Mouse (Mus musculus) heart, postnatal 4 days (tissue): ENCODE measurements around the gene Plxna2. TPM values are rescaled to one million over a fixed set of nuclear protein-coding genes. Genes with fewer than 3 reads are reported as not detected.

Source experiments
- DNase-seq: peaks from one replicate; pipeline ENCODE4 v3.0.0; 2021
- total RNA-seq, 2 experiments: library from RNA; stranded (reverse); gene quantifications; 2 replicates each; pipeline ENCODE4 v1.2.3; 2021

The Plxna2 gene
- total RNA-seq, 2 experiments from 2014 or later: 23.7 to 24.7 TPM

- DNase-seq: no peak
Observed at GRCm38 (mm10) chr1:194623641-194624040, 5.6 kb downstream of the Plxna2 start.

DNA sequence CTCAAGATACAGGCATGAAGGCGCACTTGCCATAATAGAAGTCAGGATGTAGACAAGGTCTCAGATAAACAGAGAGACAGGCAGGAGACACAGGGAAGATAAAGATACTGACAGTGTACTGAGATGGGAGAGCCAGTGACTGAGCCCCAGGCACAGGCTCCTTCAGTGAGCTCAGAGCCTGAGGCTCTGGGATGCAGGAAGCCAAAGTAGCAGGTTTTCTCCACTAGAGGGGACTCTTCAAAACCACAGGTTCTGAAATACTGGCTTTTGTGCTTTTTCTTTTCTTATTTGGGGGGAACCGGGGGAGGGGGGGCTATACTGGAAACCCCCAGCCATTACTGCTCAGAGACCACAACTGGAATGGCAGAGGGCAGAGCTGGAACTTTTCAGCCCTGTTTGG is 6.4 kb downstream of the Plxna2 start:
- no peak for DNase-seq

DNA sequence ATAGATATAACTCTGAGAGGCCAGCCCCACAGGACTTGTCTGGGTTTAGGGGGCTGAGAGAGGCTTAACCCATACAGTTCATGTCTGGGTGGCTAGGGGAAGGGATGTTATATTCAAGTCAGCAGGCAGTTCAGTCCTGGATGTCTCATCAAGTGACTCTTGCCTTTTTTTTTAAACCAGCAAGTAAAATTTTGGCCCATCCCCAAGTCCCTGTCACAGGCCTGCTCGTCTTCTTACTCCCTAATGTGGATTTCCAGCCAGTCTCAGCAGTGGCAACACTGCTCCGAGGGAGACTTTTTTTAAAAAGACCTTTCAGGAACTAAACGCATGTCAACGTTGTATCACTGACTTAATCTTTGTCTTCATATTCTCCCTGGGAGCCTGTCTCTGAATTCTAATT is 7.0 kb downstream of the Plxna2 start:
- peak; percentile 29 for DNase-seq

DNA sequence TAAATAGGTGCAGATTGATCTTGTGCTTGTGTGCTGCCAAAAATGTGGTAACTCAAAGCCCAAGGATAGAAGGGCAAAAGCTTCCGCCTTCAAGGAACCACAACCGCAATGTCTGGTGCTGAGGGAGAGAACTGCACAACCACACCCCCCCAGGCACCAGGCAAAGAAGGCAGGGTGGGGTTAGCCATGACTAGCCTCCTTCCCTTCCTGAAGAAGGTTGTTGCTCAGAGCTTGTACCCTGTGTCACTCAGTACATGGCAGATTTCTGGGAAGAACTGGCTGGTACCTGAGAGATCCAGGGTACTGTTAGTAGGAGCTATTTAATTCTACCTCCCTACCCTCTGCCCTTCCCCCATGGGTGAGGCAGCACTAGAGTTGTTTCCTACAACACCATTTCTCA is 8.1 kb downstream of the Plxna2 start:
- no peak for DNase-seq

- DNase-seq: no peak
Observed at GRCm38 (mm10) chr1:194627286-194627685, 9.3 kb downstream of the Plxna2 start.

GRCm38 (mm10) chr1:194629135-194629689 is 11.2 kb downstream of the Plxna2 start:
- DNase-seq: no peak

- no peak for DNase-seq
Observed at GRCm38 (mm10) chr1:194630498-194631056, 12.6 kb downstream of the Plxna2 start.

- DNase-seq: no peak
Observed at GRCm38 (mm10) chr1:194631574-194631973, 13.6 kb downstream of the Plxna2 start.

GRCm38 (mm10) chr1:194632029-194632428 is 14.0 kb downstream of the Plxna2 start:
- no peak for DNase-seq

DNA sequence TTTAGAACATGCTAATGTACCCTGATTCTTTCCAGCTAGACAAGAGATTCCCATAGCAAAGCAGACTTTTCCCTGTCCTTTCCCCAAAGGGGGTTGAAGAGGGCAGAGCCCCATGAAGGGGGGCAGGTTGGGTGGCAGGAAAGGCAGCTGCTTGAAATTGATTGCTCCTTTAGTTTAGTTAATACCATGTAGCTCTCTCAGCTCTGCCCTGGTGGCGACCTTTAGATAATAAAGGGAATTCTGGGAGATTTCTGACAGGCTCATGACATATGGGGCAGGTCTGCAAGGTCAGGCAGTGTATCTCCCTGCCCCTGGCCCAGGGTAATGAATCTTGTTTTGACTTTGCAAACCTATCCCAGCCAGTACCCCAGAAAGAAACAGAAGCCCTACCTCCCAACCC is 17.4 kb downstream of the Plxna2 start:
- no peak for DNase-seq

- no peak for DNase-seq
Observed at GRCm38 (mm10) chr1:194635942-194636341, 17.9 kb downstream of the Plxna2 start.

DNA sequence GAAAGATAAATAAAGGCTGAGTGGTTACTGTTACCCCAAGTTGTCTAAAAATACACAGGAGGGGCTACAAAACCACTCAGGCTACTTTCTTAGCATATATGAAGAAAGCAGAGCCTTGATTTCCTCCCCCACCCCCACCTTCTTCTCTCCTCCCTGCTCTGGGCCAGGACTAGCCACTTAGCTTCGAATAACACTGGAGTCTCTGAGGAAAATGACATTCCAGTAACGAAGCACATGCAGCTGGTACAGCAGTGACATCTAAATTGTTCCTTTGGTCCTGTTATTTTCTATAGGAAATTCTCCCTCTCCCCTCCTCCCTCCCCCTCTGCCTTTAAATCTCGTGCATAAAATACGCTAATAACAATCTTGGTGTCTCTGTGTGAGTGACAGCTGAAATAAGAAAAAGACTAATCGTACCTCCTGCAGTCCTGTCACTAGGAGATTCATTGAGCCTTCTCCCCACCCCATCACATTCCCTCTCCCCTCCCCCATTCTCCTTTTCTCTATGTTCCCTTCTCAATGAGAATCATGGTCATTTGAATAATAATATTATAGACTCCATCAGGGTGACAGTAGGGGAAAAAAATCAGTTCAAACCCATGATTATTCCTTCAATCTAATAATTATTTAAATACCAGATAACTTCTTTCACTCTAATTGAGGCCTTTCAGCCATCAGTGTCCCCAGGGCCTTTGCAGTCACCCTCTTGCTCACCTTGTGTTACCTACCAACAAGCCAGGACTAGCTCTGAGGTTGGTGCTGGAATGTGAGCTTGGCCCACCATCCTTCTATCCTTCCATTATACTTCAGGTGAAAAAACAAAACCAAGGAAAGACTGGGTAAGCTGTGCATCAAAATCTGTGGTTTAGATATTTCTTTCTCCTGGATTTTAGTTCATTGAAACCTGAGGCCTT is 19.6 kb downstream of the Plxna2 start:
- no peak for DNase-seq

GRCm38 (mm10) chr1:194641601-194642301 is 23.7 kb downstream of the Plxna2 start:
- DNase-seq: peak; percentile 36

DNA sequence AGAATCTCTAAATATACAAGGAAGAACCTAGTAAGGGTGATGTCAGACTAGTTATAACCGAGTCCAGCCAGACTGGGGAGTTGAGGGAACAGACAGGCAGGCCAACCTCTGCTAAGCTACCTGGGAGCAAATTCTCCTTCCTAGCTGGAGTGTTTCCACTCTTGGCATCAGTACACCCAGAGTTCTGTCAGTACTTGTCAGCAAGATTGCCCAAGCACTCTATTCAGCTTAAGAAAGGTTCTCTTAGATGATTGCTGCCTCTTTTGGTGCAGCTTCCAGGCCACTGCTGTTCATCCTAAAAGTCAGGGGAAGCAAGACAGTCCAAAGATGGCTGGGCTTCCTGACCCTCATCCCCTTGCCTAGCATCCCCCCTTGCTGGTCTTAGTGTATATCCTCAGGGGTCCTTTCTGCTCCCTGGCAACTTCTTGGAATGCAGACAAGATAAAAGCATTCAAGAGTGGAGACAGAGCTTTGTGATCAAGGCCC is 24.3 kb downstream of the Plxna2 start:
- no peak for DNase-seq

DNA sequence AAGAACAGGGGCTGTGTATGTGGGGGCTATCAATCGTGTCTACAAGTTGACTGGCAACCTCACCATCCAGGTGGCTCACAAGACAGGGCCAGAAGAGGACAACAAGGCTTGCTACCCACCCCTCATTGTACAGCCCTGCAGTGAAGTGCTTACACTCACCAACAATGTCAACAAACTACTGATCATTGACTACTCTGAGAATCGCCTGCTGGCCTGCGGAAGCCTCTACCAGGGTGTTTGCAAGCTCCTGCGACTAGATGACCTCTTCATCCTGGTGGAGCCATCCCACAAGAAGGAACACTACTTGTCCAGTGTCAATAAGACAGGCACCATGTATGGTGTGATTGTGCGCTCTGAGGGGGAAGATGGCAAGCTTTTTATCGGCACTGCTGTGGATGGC is 25.9 kb downstream of the Plxna2 start:
- DNase-seq: no peak

- no peak for DNase-seq
Observed at GRCm38 (mm10) chr1:194645898-194646297, 27.9 kb downstream of the Plxna2 start.

DNA sequence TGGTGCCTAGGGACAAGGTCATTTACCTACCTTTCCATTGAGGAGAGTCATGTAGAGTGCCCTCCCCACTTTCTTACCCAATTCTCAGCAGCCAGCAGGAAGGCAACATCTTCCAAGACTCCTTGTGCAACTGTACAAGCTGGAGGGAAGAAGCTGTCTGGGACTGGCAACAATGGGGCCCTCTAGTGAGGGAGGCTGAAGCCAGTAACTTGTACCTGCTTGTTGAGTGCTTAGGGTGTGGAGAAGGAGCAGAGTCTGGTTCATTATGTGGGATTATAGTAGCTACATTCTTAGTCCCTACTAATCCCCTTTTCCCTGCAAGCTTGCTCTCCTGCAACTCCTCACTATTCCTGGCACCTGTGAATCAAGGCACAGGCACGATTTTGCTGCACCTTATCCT is 32.1 kb downstream of the Plxna2 start:
- DNase-seq: no peak

- no peak for DNase-seq
Observed at GRCm38 (mm10) chr1:194650566-194650965, 32.5 kb downstream of the Plxna2 start.

DNA sequence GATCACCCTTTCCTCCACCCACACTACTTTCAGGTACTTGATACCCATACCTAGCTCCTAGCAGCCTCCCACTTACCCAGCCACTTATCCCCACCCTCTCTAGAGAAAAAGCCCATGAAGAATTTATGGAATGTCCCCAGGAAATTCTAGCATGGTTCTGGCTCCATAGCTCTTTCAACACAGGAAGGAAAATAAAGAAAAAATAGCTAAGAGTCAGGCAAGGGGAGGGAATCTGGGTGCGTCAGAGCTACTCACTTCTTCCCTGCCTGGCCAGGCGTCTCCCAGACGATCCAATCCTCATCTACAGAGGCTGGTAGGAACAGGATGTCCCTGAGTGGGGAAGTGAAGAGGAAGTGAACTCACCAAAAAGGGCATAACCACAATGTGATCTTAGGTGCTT is 34.0 kb downstream of the Plxna2 start:
- peak; percentile 28 for DNase-seq

- DNase-seq: peak; percentile 52
Observed at GRCm38 (mm10) chr1:194658459-194659160, 40.6 kb downstream of the Plxna2 start.

DNA sequence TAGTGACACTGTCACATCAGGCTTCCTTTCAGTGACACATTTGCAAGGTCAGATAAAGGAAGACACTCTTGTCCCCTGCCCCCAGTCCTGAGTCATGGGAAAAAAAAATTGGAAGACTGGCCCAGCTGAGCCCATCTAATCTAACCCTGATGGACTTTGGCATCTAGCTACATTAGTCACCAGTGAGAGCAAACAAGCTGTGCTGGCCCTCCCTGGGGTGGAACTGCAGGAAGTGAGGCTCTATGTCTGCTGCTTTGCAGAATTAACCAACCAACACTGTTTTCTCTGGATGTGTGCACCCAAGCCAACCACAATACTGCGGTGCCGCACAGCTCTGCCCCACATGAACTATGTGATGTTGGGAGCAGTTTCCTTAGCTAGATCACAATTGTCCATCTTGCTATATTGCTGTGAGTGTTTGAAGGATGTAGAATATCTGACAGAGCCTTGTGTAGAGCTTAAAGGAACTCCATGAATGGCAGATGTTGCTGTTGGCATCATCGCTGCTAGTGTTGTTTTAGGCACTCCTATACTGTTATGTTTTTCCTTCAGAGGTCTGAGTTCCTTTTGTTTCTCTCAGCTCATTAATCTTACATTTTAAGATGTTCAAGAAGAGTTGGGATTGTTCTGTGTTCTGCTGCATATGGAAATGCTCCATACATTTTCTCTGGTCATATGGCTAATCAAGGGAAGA is 42.6 kb downstream of the Plxna2 start:
- DNase-seq: peak; percentile 61

GRCm38 (mm10) chr1:194663021-194663420 is 45.0 kb downstream of the Plxna2 start:
- DNase-seq: no peak
